ENCODE assay signal across 19 mouse cellular contexts in genomic region chr10:127412101-127412500, GRCm38 (mm10). TPM values are rescaled to one million over a fixed set of nuclear protein-coding genes. Genes with fewer than 3 reads are reported as not detected.
DNase-seq lines count a peak whose midpoint lies in the region; ATAC-seq and TF ChIP-seq lines count a peak whose summit lies in the region.
"Had no signal": no experiment of that assay in that cellular context is flagged by ENCODE, and none has a peak within 500 bp of the region (broad histone marks: within the 10 kb centered on the region; RNA-seq: fewer than 3 reads in every experiment).

No protein-coding gene starts in this region.

- H3K9me3 ChIP-seq in heart, postnatal 0 days (replicated peaks; ENCODE audit: control insufficient read depth, low read length): no peaks in the 10 kb centered on the region
- no peaks in the 10 kb centered on the region for H3K9me3 ChIP-seq in liver, embryonic 12.5 days (replicated peaks)
- H3K9me3 ChIP-seq in intestine, embryonic 16.5 days (ENCODE audit: control insufficient read depth, low read length): no peaks in the 10 kb centered on the region

- H3K4me2 ChIP-seq in heart, postnatal 0 days (ENCODE audit: low read depth, low read length): no peak overlapping the region
- H3K4me2 ChIP-seq in liver, embryonic 12.5 days: no peak overlapping the region
- no peak overlapping the region for H3K4me2 ChIP-seq in intestine, embryonic 16.5 days (ENCODE audit: low read depth, low read length)

- peaks cover 22% of the 10 kb centered on the region for H3K4me1 ChIP-seq in heart, postnatal 0 days (ENCODE audit: control insufficient read depth, insufficient read depth)
- H3K4me1 ChIP-seq in liver, adult 2 months (ENCODE audit: control insufficient read depth, insufficient read depth, low read length): peaks cover 27% of the 10 kb centered on the region
- H3K4me1 ChIP-seq in liver, embryonic 12.5 days: peaks cover 7% of the 10 kb centered on the region; the same call in 1 of the 2 replicates
- peaks cover 13% of the 10 kb centered on the region for H3K4me1 ChIP-seq in intestine, embryonic 16.5 days (ENCODE audit: control insufficient read depth, insufficient read depth, low read length)

- TF ChIP-seq POLR2A in liver, adult 2 months (IDR thresholded peaks at IDR 0.05; ENCODE audit: extremely low read depth, insufficient read depth, low read length): no peak

- 0 out of 2 replicates have a peak overlapping the region, but pooled peaks have one; percentile 6 for H3K9ac ChIP-seq in heart, postnatal 0 days (replicated peaks; ENCODE audit: low read depth, low read length)
- H3K9ac ChIP-seq in liver, adult 2 months (ENCODE audit: low read depth, low read length): no peak overlapping the region
- H3K9ac ChIP-seq in liver, embryonic 12.5 days: no peak overlapping the region
- no peak overlapping the region for H3K9ac ChIP-seq in intestine, embryonic 16.5 days (ENCODE audit: low read depth, low read length)
- H3K9ac ChIP-seq: liver, embryonic 14.5 days had no signal

- peaks cover 3% of the 10 kb centered on the region; the same call in 1 of the 2 replicates for H3K36me3 ChIP-seq in heart, postnatal 0 days (replicated peaks; ENCODE audit: control insufficient read depth, insufficient read depth, low read length)
- H3K36me3 ChIP-seq in liver, adult 2 months (ENCODE audit: control insufficient read depth, insufficient read depth, low read length): no peaks in the 10 kb centered on the region
- peaks cover 14% of the 10 kb centered on the region for H3K36me3 ChIP-seq in liver, embryonic 12.5 days
- H3K36me3 ChIP-seq in intestine, embryonic 16.5 days (ENCODE audit: control insufficient read depth, insufficient read depth, low read length): no peaks in the 10 kb centered on the region

- no peak for TF ChIP-seq CTCF in heart, postnatal 0 days (IDR thresholded peaks at IDR 0.05; ENCODE audit: low read depth)
- no peak for TF ChIP-seq CTCF in liver, adult 2 months (IDR thresholded peaks at IDR 0.05; ENCODE audit: low read depth, low read length)

- no peak for ATAC-seq in heart, postnatal 0 days (ENCODE audit: insufficient read depth, low read depth)
- no peak for ATAC-seq in liver, embryonic 12.5 days
- no peak for ATAC-seq in intestine, embryonic 16.5 days

- WGBS in heart, postnatal 0 days: 35% methylated on average over 5 of the region's 5 CpGs
- 16% methylated on average over 5 of the region's 5 CpGs for WGBS in liver, adult 2 months
- 61% methylated on average over 5 of the region's 5 CpGs for WGBS in liver, embryonic 12.5 days (ENCODE audit: insufficient replicate concordance)
- 40% methylated on average over 5 of the region's 5 CpGs for WGBS in intestine, embryonic 16.5 days

- TF ChIP-seq EP300 in heart, postnatal 0 days (IDR thresholded peaks at IDR 0.05; ENCODE audit: low read depth): no peak

- H3K27me3 ChIP-seq in heart, postnatal 0 days (ENCODE audit: control insufficient read depth, insufficient read depth, low read length): no peaks in the 10 kb centered on the region
- no peaks in the 10 kb centered on the region for H3K27me3 ChIP-seq in liver, adult 2 months (ENCODE audit: control insufficient read depth, insufficient read depth, low read length)
- H3K27me3 ChIP-seq in liver, embryonic 12.5 days (replicated peaks): no peaks in the 10 kb centered on the region
- H3K27me3 ChIP-seq in intestine, embryonic 16.5 days (replicated peaks; ENCODE audit: control insufficient read depth, insufficient read depth, low read length): no peaks in the 10 kb centered on the region
- H3K27me3 ChIP-seq: CH12.LX had no signal

- no peak overlapping the region for H3K4me3 ChIP-seq in heart, postnatal 0 days (ENCODE audit: low read depth, low read length)
- H3K4me3 ChIP-seq in liver, adult 2 months (ENCODE audit: insufficient read depth, low read depth, low read length): no peak overlapping the region
- H3K4me3 ChIP-seq in liver, embryonic 12.5 days: no peak overlapping the region
- no peak overlapping the region for H3K4me3 ChIP-seq in intestine, embryonic 16.5 days (ENCODE audit: low read length)

- H3K79me2 ChIP-seq in liver, adult 2 months (ENCODE audit: control insufficient read depth, insufficient read depth, low read length): peaks cover 20% of the 10 kb centered on the region

- H3K27ac ChIP-seq in heart, postnatal 0 days (ENCODE audit: low read depth): 0 out of 2 replicates have a peak overlapping the region, but pooled peaks have one; percentile 25
- H3K27ac ChIP-seq in liver, adult 2 months (replicated peaks; ENCODE audit: insufficient read depth, low read depth, low read length): peak overlapping the region; percentile 77
- no peak overlapping the region for H3K27ac ChIP-seq in liver, embryonic 12.5 days
- H3K27ac ChIP-seq in intestine, embryonic 16.5 days (ENCODE audit: low read length): peak overlapping the region; percentile 27; the same call in 1 of the 2 replicates
- H3K27ac ChIP-seq: liver, embryonic 14.5 days had no signal

- peak; percentile 73 for DNase-seq in heart, adult 11 months
- DNase-seq in heart, adult 9 months (ENCODE audit: low spot score in 2 of 2): no peak
- no peak for DNase-seq in heart, postnatal 0 days (ENCODE audit: low spot score)
- no peak for DNase-seq in heart, postnatal 4 days
- peak; percentile 63 for DNase-seq in liver, adult 2 months (ENCODE audit: extremely low read depth, low read depth, low spot score)
- DNase-seq: adrenal gland, adult 8-10 months; cerebellum, postnatal 25 days; gastrocnemius, postnatal 25 days; left cerebral cortex, postnatal 4 days; thymus, postnatal 36 days had no signal

RNA-seq across cellular contexts. Expression of gene R3hdm2, which starts 32.0 kb away (rescaled TPM):
- 35.4 and 42.8 TPM in 2 replicates for total RNA-seq in heart, postnatal 0 days (2014; rRNA removed; ENCODE audit: low replicate concordance)
- polyA plus RNA-seq in heart, postnatal 0 days (2015; fragmentation: Nextera tagmentation; extraction: Ambion mirVana): 31.5 and 32.1 TPM in 2 replicates
- 100 to 1,000 TPM; 115 to 116 TPM for total RNA-seq in heart, postnatal 4 days (2021)
- total RNA-seq in liver, adult 2 months (2014; rRNA removed): 15.8 and 17.5 TPM in 2 replicates
- polyA plus RNA-seq in liver, adult 2 months (2012; rRNA removed): 66.9 and 70.1 TPM in 2 replicates
- polyA plus RNA-seq in liver, embryonic 12.5 days (2016; fragmentation: Nextera tagmentation; extraction: Ambion mirVana): 16.7 and 19.0 TPM in 2 replicates
- 17.7 and 18.3 TPM in 2 replicates for polyA plus RNA-seq in intestine, embryonic 16.5 days (2015; fragmentation: Nextera tagmentation; extraction: Ambion mirVana)

RNA-seq across cellular contexts. Expression of gene Inhbc, which starts 41.9 kb away (rescaled TPM):
- total RNA-seq in heart, postnatal 0 days (2014; rRNA removed; ENCODE audit: low replicate concordance): not detected in 2 replicates
- polyA plus RNA-seq in heart, postnatal 0 days (2015; fragmentation: Nextera tagmentation; extraction: Ambion mirVana): not detected in 2 replicates
- total RNA-seq in heart, postnatal 4 days (2021): not detected
- total RNA-seq in liver, adult 2 months (2014; rRNA removed): 8.2 and 18.4 TPM in 2 replicates
- 58.0 and 61.8 TPM in 2 replicates for polyA plus RNA-seq in liver, adult 2 months (2012; rRNA removed)
- 1.1 and 1.5 TPM in 2 replicates for polyA plus RNA-seq in liver, embryonic 12.5 days (2016; fragmentation: Nextera tagmentation; extraction: Ambion mirVana)
- polyA plus RNA-seq in intestine, embryonic 16.5 days (2015; fragmentation: Nextera tagmentation; extraction: Ambion mirVana): not detected in 2 replicates
- total RNA-seq: adrenal gland, adult 8-10 months; gastrocnemius, postnatal 25 days; layer of hippocampus, adult 8-10 months; left cerebral cortex, adult 18-20 months; left cerebral cortex, postnatal 4 days; megakaryocyte-erythroid progenitor cell, adult 5-6 weeks had no signal
- polyA plus RNA-seq: forebrain, embryonic 11.5 days; neural tube, embryonic 14.5 days had no signal

RNA-seq across cellular contexts. Expression of gene Inhbe, which starts 57.9 kb away (rescaled TPM):
- not detected in 2 replicates for total RNA-seq in heart, postnatal 0 days (2014; rRNA removed; ENCODE audit: low replicate concordance)
- polyA plus RNA-seq in heart, postnatal 0 days (2015; fragmentation: Nextera tagmentation; extraction: Ambion mirVana): not detected in 2 replicates
- not detected for total RNA-seq in heart, postnatal 4 days (2021)
- total RNA-seq in liver, adult 2 months (2014; rRNA removed): 4.8 and 7.5 TPM in 2 replicates
- 20.8 and 22.6 TPM in 2 replicates for polyA plus RNA-seq in liver, adult 2 months (2012; rRNA removed)
- 0.10 and 0.16 TPM in 2 replicates for polyA plus RNA-seq in liver, embryonic 12.5 days (2016; fragmentation: Nextera tagmentation; extraction: Ambion mirVana)
- not detected in 2 replicates for polyA plus RNA-seq in intestine, embryonic 16.5 days (2015; fragmentation: Nextera tagmentation; extraction: Ambion mirVana)
- total RNA-seq: gastrocnemius, postnatal 25 days; layer of hippocampus, adult 8-10 months; left cerebral cortex, postnatal 4 days; megakaryocyte-erythroid progenitor cell, adult 5-6 weeks had no signal

Comparison
In these comparisons a context has a peak if more than half of its experiments do, and no peak if none do; other contexts are left out.
1. DNase-seq: peak in heart, adult 11 months (single experiment) and liver, adult 2 months (single experiment); none in heart, adult 9 months (0 of 2), heart, postnatal 0 days (single experiment) and heart, postnatal 4 days (single experiment).
2. RNA of gene Inhbc, which starts 41.9 kb away (polyA plus RNA-seq): 58.0 to 61.8 TPM in liver, adult 2 months; 1.1 to 1.5 TPM in liver, embryonic 12.5 days, not detected in intestine, embryonic 16.5 days and not detected in heart, postnatal 0 days; every median in the first group is over 10 times any median in the second.
3. RNA of gene Inhbe, which starts 57.9 kb away (polyA plus RNA-seq): 20.8 to 22.6 TPM in liver, adult 2 months; 0.10 to 0.16 TPM in liver, embryonic 12.5 days, not detected in intestine, embryonic 16.5 days and not detected in heart, postnatal 0 days; every median in the first group is over 10 times any median in the second.